Mouse (Mus musculus) cerebellum, adult 9-10 months (tissue): Measurements from ENCODE around the gene Il22.
"Not testable (repeated sequence)": the region's sequence is repeated elsewhere in the genome, so short reads cannot be mapped to it uniquely, and the experiment has no call there.

Experiments used
- DNase-seq: peaks from one replicate; pipeline ENCODE4 v3.0.0; 2022

Il22 gene

GRCm38 (mm10) chr10:118204642-118205041 lies at the start of gene Il22:
Gene Il22, plus strand, starts transcription at chr10:118204942.
- DNase-seq, result no peak

- no peak for DNase-seq
These were observed 48.8 kb upstream of the Il22 start for GRCm38 (mm10) chr10:118155932-118156331.

- DNase-seq, result no peak
These were observed 43.6 kb upstream of the Il22 start for GRCm38 (mm10) chr10:118161131-118161530.

- DNase-seq, result no peak
These were observed 35.5 kb upstream of the Il22 start for GRCm38 (mm10) chr10:118169212-118169611.

- DNase-seq, result no peak
These were observed 32.3 kb upstream of the Il22 start for GRCm38 (mm10) chr10:118172416-118172815.

GRCm38 (mm10) chr10:118172876-118173275 lies 31.9 kb upstream of the Il22 start:
- no peak for DNase-seq

- not testable (repeated sequence) for DNase-seq
These were observed 29.2 kb upstream of the Il22 start for GRCm38 (mm10) chr10:118175542-118175941.

GRCm38 (mm10) chr10:118178735-118179151 lies 26.0 kb upstream of the Il22 start:
- DNase-seq, result no peak

GRCm38 (mm10) chr10:118179265-118179664 lies 25.5 kb upstream of the Il22 start:
- no peak for DNase-seq

- DNase-seq, result not testable (repeated sequence)
These were observed 9.6 kb upstream of the Il22 start for GRCm38 (mm10) chr10:118195150-118195549.

GRCm38 (mm10) chr10:118215719-118216393 lies 11.1 kb downstream of the Il22 start:
- not testable (repeated sequence) for DNase-seq

GRCm38 (mm10) chr10:118227629-118228028 lies 22.9 kb downstream of the Il22 start:
- not testable (repeated sequence) for DNase-seq

- not testable (repeated sequence) for DNase-seq
These were observed 27.9 kb downstream of the Il22 start for GRCm38 (mm10) chr10:118232607-118233006.

GRCm38 (mm10) chr10:118240680-118241079 lies 35.9 kb downstream of the Il22 start, which contains the start of gene Gm32717:
Gene Gm32717, minus strand, starts transcription at chr10:118240780.
- DNase-seq, result not testable (repeated sequence)

GRCm38 (mm10) chr10:118249006-118249595 lies 44.4 kb downstream of the Il22 start:
- DNase-seq, result not testable (repeated sequence)

- DNase-seq, result no peak
These were observed 46.1 kb downstream of the Il22 start for GRCm38 (mm10) chr10:118250852-118251295.

- DNase-seq, result not testable (repeated sequence)
These were observed 53.6 kb downstream of the Il22 start, which contains the start of gene Gm32802 for GRCm38 (mm10) chr10:118258388-118258787. Gene Gm32802, plus strand, starts transcription at chr10:118258688.
